Mouse (Mus musculus) kidney, postnatal 0 days (tissue): ENCODE results near the gene Lipo4. TPM values are rescaled to one million over a fixed set of nuclear protein-coding genes. Genes with fewer than 3 reads are reported as not detected.
"Not testable (repeated sequence)": the region's sequence is repeated elsewhere in the genome, so short reads cannot be mapped to it uniquely, and the experiment has no call there.

Experiments used
- ATAC-seq: fragments of 200-750 bp; cut with Nextera tagmentation; replicated peaks from 2 replicates; pipeline ENCODE4 v1.8.0; 2017; ENCODE audit warnings: low read depth, moderate number of reproducible peaks, moderate TSS enrichment, moderate library complexity; ENCODE audit not compliant: low FRiP score
- DNase-seq: peaks from one replicate; pipeline ENCODE4 v3.0.0-alpha.2; 2016; ENCODE audit warnings: low spot score
- H3K27ac ChIP-seq: fragments of 300-500 bp; sonication (generic); 2 replicates; pipeline ENCODE4 v1.5.1; 2014; ENCODE audit warnings: mild to moderate bottlenecking
- H3K27me3 ChIP-seq: fragments of 300-500 bp; sonication (generic); 2 replicates; pipeline ENCODE4 v1.6.1; 2014; ENCODE audit warnings: low read length, mixed read lengths; ENCODE audit not compliant: insufficient read depth
- H3K36me3 ChIP-seq: fragments of 300-500 bp; sonication (generic); 2 replicates; pipeline ENCODE4 v1.6.1; 2014; ENCODE audit warnings: low read length, mixed read lengths; ENCODE audit not compliant: insufficient read depth
- H3K4me1 ChIP-seq: fragments of 300-500 bp; sonication (generic); replicated peaks from 2 replicates; pipeline ENCODE4 v1.6.1; 2014; ENCODE audit warnings: antibody characterized with exemption, low read length, mixed read lengths; ENCODE audit not compliant: insufficient read depth
- H3K4me2 ChIP-seq: fragments of 300-500 bp; sonication (generic); 2 replicates; pipeline ENCODE4 v1.6.1; 2014; ENCODE audit warnings: mild to moderate bottlenecking, low read length, moderate library complexity, mixed read lengths
- H3K4me3 ChIP-seq: fragments of 300-500 bp; sonication (generic); replicated peaks from 2 replicates; pipeline ENCODE4 v1.5.1; 2014; ENCODE audit warnings: low read depth, low read length
- H3K9ac ChIP-seq: fragments of 300-500 bp; sonication (generic); 2 replicates; pipeline ENCODE4 v1.6.1; 2014; ENCODE audit warnings: low read depth, low read length
- H3K9me3 ChIP-seq: fragments of 300-500 bp; sonication (generic); replicated peaks from 2 replicates; pipeline ENCODE4 v1.6.1; 2016; ENCODE audit warnings: low read length, inconsistent platforms, mixed read lengths
- CTCF ChIP-seq: IDR thresholded peaks from 2 replicates; pipeline ENCODE4 v1.5.1; 2016; ENCODE audit warnings: antibody characterized with exemption, low read depth, mild to moderate bottlenecking, moderate library complexity
- WGBS: fragments of 180-500 bp; shearing (Covaris S2); extraction: QIAGEN DNeasy Blood & Tissue Kit; methylation state at CpG from one replicate; pipeline ENCODE4 v1.1.7; 2014; 5-methylcytosine and 5-hydroxymethylcytosine counted together
- polyA plus RNA-seq: library from polyadenylated mRNA; unstranded; fragments of >200 nt; fragmentation: Nextera tagmentation; extraction: Ambion mirVana; gene quantifications from 2 replicates; pipeline ENCODE4 v1.2.1, GENCODE M21; 2015

Gene Lipo4
- not detected in 2 replicates for polyA plus RNA-seq

- ATAC-seq, result no peak
- no peak within 1 kb of the TSS for H3K9ac ChIP-seq
- no peaks in the 10 kb centered on the region for H3K36me3 ChIP-seq
- H3K27ac ChIP-seq, result no peak within 1 kb of the TSS
- H3K4me3 ChIP-seq, result no peak within 1 kb of the TSS
- no peak for TF ChIP-seq CTCF
- H3K9me3 ChIP-seq, result no peaks in the 10 kb centered on the region
- H3K4me2 ChIP-seq, result no peak within 1 kb of the TSS
- H3K4me1 ChIP-seq, result no peaks in the 10 kb centered on the region
- no peaks in the 10 kb centered on the region for H3K27me3 ChIP-seq
- no peak for DNase-seq
Observed at GRCm38 (mm10) chr19:33517680-33518079, at the start of gene Lipo4. Lipo4 (minus strand) TSS chr19:33517780.

GRCm38 (mm10) chr19:33456426-33456825, 61.2 kb downstream of the Lipo4 start:
- H3K9ac ChIP-seq, H3K4me3 ChIP-seq, H3K9me3 ChIP-seq, H3K27me3 ChIP-seq, DNase-seq, ATAC-seq, H3K4me1 ChIP-seq, H3K36me3 ChIP-seq, H3K4me2 ChIP-seq, H3K27ac ChIP-seq: not testable (repeated sequence)
- WGBS, result 61% methylated on average over 4 of the region's 4 CpGs

GRCm38 (mm10) chr19:33453725-33454124, 63.9 kb downstream of the Lipo4 start:
- no peaks in the 10 kb centered on the region for H3K27me3 ChIP-seq
- ATAC-seq (no peak), DNase-seq (no peak)
- H3K4me1 ChIP-seq, result no peaks in the 10 kb centered on the region
- no peaks in the 10 kb centered on the region for H3K36me3 ChIP-seq
- H3K4me2 ChIP-seq, result no peak overlapping the region
- H3K4me3 ChIP-seq, result no peak overlapping the region
- H3K9ac ChIP-seq, result no peak overlapping the region
- TF ChIP-seq CTCF, result no peak
- WGBS, result 63% methylated on average over 4 of the region's 4 CpGs
- no peaks in the 10 kb centered on the region for H3K9me3 ChIP-seq
- H3K27ac ChIP-seq, result no peak overlapping the region

Other genes starting within 250 kb of the Lipo4 start
- gene Rnls, start 125.5 kb downstream of the Lipo4 start, polyA plus RNA-seq, result 9.7 and 10.0 TPM in 2 replicates
- gene Gm8978, start 107.5 kb upstream of the Lipo4 start, polyA plus RNA-seq, result not detected in 2 replicates
- 0.31 and 0.38 TPM in 2 replicates for gene Lipo2, start 233.6 kb upstream of the Lipo4 start, polyA plus RNA-seq
- 20.9 and 21.9 TPM in 2 replicates for gene Lipo3, start 244.2 kb upstream of the Lipo4 start, polyA plus RNA-seq